Mouse (Mus musculus): ENCODE results near the gene Plpp3. TPM values are rescaled to one million over a fixed set of nuclear protein-coding genes. Genes with fewer than 3 reads are reported as not detected.

The Plpp3 gene
- polyA plus RNA-seq, 1 experiment from 2014 or later: 67.7 TPM

- Histone ChIP-seq H3K4me1 (replicated peaks; ENCODE audit: control insufficient read depth, insufficient read depth, low read length) (peaks cover 13% of the 10 kb centered on the region), H3K27ac (ENCODE audit: low read length) (no peak overlapping the region), H3K36me3 (ENCODE audit: control insufficient read depth, insufficient read depth) (no peaks in the 10 kb centered on the region), H3K4me3 (replicated peaks; ENCODE audit: low read length) (no peak overlapping the region), H3K4me2 (ENCODE audit: low read length) (no peak overlapping the region), H3K9ac (replicated peaks; ENCODE audit: low read depth, low read length) (no peak overlapping the region), H3K9me3 (ENCODE audit: control insufficient read depth, low read length) (no peaks in the 10 kb centered on the region), H3K27me3 (replicated peaks; ENCODE audit: control insufficient read depth, insufficient read depth, low read length) (no peaks in the 10 kb centered on the region)
- ATAC-seq: no peak
- WGBS: 80% methylated on average over 3 of the region's 3 CpGs
Observed at GRCm38 (mm10) chr4:105113468-105113867, 43.7 kb upstream of the Plpp3 start.

DNA sequence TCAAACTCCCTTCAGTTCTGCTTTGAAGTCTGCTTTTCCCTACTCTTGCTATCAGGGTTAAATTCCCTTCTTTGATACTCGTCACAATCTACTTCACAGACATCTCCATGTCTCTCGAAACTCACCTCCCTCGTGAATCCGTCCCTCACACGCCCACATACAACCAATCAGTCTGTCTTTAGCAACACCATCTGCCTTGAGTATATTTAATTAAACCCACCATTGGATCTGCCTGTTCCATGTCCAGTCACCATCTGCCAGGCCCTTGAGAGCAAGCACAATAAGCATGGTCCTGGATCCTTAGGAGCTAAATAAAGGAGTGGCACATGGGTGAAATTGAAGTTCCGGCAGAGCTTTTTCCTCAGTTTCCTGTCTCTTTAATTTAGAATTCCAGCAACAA is 36.1 kb upstream of the Plpp3 start:
- no peaks in the 10 kb centered on the region for H3K27me3 ChIP-seq (replicated peaks; ENCODE audit: control insufficient read depth, insufficient read depth, low read length)
- H3K9me3 ChIP-seq (ENCODE audit: control insufficient read depth, low read length): no peaks in the 10 kb centered on the region
- H3K9ac ChIP-seq (replicated peaks; ENCODE audit: low read depth, low read length): no peak overlapping the region
- no peak overlapping the region for H3K4me2 ChIP-seq (ENCODE audit: low read length)
- no peak for ATAC-seq
- no peaks in the 10 kb centered on the region; the same call in 1 of the 2 replicates for H3K4me1 ChIP-seq (replicated peaks; ENCODE audit: control insufficient read depth, insufficient read depth, low read length)
- H3K36me3 ChIP-seq (ENCODE audit: control insufficient read depth, insufficient read depth): no peaks in the 10 kb centered on the region
- WGBS: 63% methylated on average over 6 of the region's 6 CpGs
- no peak overlapping the region for H3K4me3 ChIP-seq (replicated peaks; ENCODE audit: low read length)
- H3K27ac ChIP-seq (ENCODE audit: low read length): no peak overlapping the region

DNA sequence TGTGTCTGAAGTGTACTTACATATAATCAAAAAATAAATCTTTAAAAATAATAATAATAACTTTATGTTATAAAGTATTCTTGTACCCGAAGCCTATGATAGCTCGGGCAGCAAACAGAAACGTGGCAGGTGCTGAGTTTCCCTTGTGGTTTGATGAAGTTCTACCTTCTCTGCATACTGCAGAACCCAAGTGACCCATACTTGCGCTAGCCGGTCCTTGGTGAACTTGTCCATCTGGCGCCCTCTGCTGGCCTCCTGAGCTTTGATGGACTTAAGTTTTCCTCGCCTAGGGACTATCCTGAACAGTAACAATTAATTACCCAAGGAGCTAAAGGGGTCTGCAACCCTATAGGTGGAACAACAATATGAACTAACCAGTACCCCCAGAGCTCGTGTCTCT is 34.7 kb upstream of the Plpp3 start:
- ATAC-seq: no peak
- no peak overlapping the region for H3K4me2 ChIP-seq (ENCODE audit: low read length)
- H3K4me1 ChIP-seq (replicated peaks; ENCODE audit: control insufficient read depth, insufficient read depth, low read length): no peaks in the 10 kb centered on the region
- H3K4me3 ChIP-seq (replicated peaks; ENCODE audit: low read length): no peak overlapping the region
- H3K27me3 ChIP-seq (replicated peaks; ENCODE audit: control insufficient read depth, insufficient read depth, low read length): no peaks in the 10 kb centered on the region
- no peaks in the 10 kb centered on the region for H3K9me3 ChIP-seq (ENCODE audit: control insufficient read depth, low read length)
- no peaks in the 10 kb centered on the region for H3K36me3 ChIP-seq (ENCODE audit: control insufficient read depth, insufficient read depth)
- H3K27ac ChIP-seq (ENCODE audit: low read length): no peak overlapping the region
- H3K9ac ChIP-seq (replicated peaks; ENCODE audit: low read depth, low read length): no peak overlapping the region
- WGBS: 43% methylated on average over 8 of the region's 8 CpGs

GRCm38 (mm10) chr4:105129212-105129611 is 27.9 kb upstream of the Plpp3 start:
- ATAC-seq: no peak
- no peaks in the 10 kb centered on the region for H3K36me3 ChIP-seq (ENCODE audit: control insufficient read depth, insufficient read depth)
- no peak overlapping the region for H3K4me3 ChIP-seq (replicated peaks; ENCODE audit: low read length)
- no peak overlapping the region for H3K27ac ChIP-seq (ENCODE audit: low read length)
- no peaks in the 10 kb centered on the region for H3K9me3 ChIP-seq (ENCODE audit: control insufficient read depth, low read length)
- H3K4me2 ChIP-seq (ENCODE audit: low read length): no peak overlapping the region
- no peaks in the 10 kb centered on the region for H3K4me1 ChIP-seq (replicated peaks; ENCODE audit: control insufficient read depth, insufficient read depth, low read length)
- 70% methylated on average over 7 of the region's 7 CpGs for WGBS
- H3K9ac ChIP-seq (replicated peaks; ENCODE audit: low read depth, low read length): no peak overlapping the region
- H3K27me3 ChIP-seq (replicated peaks; ENCODE audit: control insufficient read depth, insufficient read depth, low read length): no peaks in the 10 kb centered on the region

GRCm38 (mm10) chr4:105131756-105132314 is 25.3 kb upstream of the Plpp3 start:
- WGBS: 84% methylated on average over 9 of the region's 9 CpGs

DNA sequence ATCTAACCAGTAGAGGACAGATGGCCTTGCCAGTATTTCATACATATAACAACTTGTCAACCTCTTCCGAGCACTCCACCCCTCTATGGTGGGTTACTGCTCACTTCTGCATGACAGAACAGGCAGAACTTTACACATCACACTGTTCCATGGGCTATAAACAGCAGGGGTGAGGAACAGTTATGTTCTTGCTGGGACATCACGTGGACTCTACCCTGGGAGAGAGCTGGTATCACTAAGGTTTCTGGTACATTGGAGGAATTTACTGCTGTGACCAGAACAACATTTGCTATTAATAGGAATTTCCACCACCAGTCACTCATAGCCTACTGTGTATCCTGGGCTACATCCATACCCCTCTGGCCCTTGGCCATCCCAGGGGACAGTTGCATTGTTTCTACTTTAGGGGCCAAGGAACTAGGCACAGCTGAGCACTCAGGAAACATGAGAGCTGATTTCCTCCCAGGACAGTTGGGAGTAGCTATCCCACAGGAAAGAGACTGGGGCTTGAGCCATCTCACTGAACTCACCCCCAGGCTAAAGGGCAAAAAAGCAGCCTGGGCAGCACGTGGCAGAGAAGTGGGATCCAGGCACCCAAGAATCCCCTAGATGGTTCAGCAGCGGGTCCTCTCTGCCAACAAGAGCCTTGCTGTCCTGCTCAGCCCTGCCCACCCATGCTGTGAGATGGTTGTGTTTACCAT is 23.6 kb upstream of the Plpp3 start:
- Histone ChIP-seq H3K36me3 (ENCODE audit: control insufficient read depth, insufficient read depth) (no peaks in the 10 kb centered on the region), H3K4me1 (replicated peaks; ENCODE audit: control insufficient read depth, insufficient read depth, low read length) (no peaks in the 10 kb centered on the region), H3K27ac (ENCODE audit: low read length) (no peak overlapping the region), H3K27me3 (replicated peaks; ENCODE audit: control insufficient read depth, insufficient read depth, low read length) (no peaks in the 10 kb centered on the region), H3K4me2 (ENCODE audit: low read length) (no peak overlapping the region), H3K9ac (replicated peaks; ENCODE audit: low read depth, low read length) (no peak overlapping the region), H3K4me3 (replicated peaks; ENCODE audit: low read length) (no peak overlapping the region), H3K9me3 (ENCODE audit: control insufficient read depth, low read length) (no peaks in the 10 kb centered on the region)
- WGBS: 87% methylated on average over 4 of the region's 4 CpGs
- no peak for ATAC-seq

More at GRCm38 (mm10) chr4:105131756-105132314, 25.3 kb upstream of the Plpp3 start:
- Histone ChIP-seq H3K4me3 (replicated peaks; ENCODE audit: low read length) (no peak overlapping the region), H3K9me3 (ENCODE audit: control insufficient read depth, low read length) (no peaks in the 10 kb centered on the region), H3K27me3 (replicated peaks; ENCODE audit: control insufficient read depth, insufficient read depth, low read length) (no peaks in the 10 kb centered on the region), H3K4me2 (ENCODE audit: low read length) (no peak overlapping the region), H3K36me3 (ENCODE audit: control insufficient read depth, insufficient read depth) (no peaks in the 10 kb centered on the region), H3K9ac (replicated peaks; ENCODE audit: low read depth, low read length) (no peak overlapping the region), H3K4me1 (replicated peaks; ENCODE audit: control insufficient read depth, insufficient read depth, low read length) (no peaks in the 10 kb centered on the region), H3K27ac (ENCODE audit: low read length) (no peak overlapping the region)
- no peak for ATAC-seq

DNA sequence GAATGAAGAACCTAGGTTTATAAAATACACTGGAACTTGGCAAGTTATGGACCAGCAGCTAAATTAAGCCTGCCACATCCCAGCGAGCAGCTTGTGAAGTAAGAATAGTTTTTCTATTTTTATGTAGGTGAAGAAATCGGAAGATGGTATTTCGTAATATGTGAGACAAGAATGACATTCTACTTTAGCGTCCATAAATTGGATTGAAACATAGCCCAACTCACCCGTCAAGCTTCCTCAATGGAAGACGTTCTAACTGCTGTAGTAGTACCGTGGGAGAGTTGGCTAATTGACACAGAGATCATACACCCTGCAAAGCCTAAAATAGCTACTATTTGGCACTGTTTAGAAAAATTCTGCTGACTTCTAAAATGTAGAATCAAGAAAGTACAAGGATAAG is 7.7 kb upstream of the Plpp3 start:
- Histone ChIP-seq H3K27me3 (replicated peaks; ENCODE audit: control insufficient read depth, insufficient read depth, low read length) (no peaks in the 10 kb centered on the region), H3K4me1 (replicated peaks; ENCODE audit: control insufficient read depth, insufficient read depth, low read length) (no peaks in the 10 kb centered on the region), H3K9ac (replicated peaks; ENCODE audit: low read depth, low read length) (no peak overlapping the region), H3K4me3 (replicated peaks; ENCODE audit: low read length) (no peak overlapping the region), H3K36me3 (ENCODE audit: control insufficient read depth, insufficient read depth) (no peaks in the 10 kb centered on the region), H3K27ac (ENCODE audit: low read length) (no peak overlapping the region), H3K4me2 (ENCODE audit: low read length) (no peak overlapping the region), H3K9me3 (ENCODE audit: control insufficient read depth, low read length) (0 out of 2 replicates have a peak, but pooled peaks cover 3% of the 10 kb centered on the region)
- ATAC-seq: no peak
- WGBS: 80% methylated on average over 7 of the region's 7 CpGs

GRCm38 (mm10) chr4:105151911-105152690 is 5.0 kb upstream of the Plpp3 start:
- no peaks in the 10 kb centered on the region for H3K4me1 ChIP-seq (replicated peaks; ENCODE audit: control insufficient read depth, insufficient read depth, low read length)
- no peak overlapping the region for H3K9ac ChIP-seq (replicated peaks; ENCODE audit: low read depth, low read length)
- H3K9me3 ChIP-seq (ENCODE audit: control insufficient read depth, low read length): no peaks in the 10 kb centered on the region
- no peaks in the 10 kb centered on the region for H3K36me3 ChIP-seq (ENCODE audit: control insufficient read depth, insufficient read depth)
- no peaks in the 10 kb centered on the region for H3K27me3 ChIP-seq (replicated peaks; ENCODE audit: control insufficient read depth, insufficient read depth, low read length)
- no peak overlapping the region for H3K27ac ChIP-seq (ENCODE audit: low read length)
- WGBS: 32% methylated on average over 14 of the region's 14 CpGs
- peak; percentile 78 for ATAC-seq
- no peak overlapping the region for H3K4me3 ChIP-seq (replicated peaks; ENCODE audit: low read length)
- no peak overlapping the region for H3K4me2 ChIP-seq (ENCODE audit: low read length)

GRCm38 (mm10) chr4:105153227-105153626 is 3.9 kb upstream of the Plpp3 start:
- H3K27ac ChIP-seq (ENCODE audit: low read length): no peak overlapping the region
- no peak for ATAC-seq

More at GRCm38 (mm10) chr4:105153227-105153626, 3.9 kb upstream of the Plpp3 start:
- H3K9ac ChIP-seq (replicated peaks; ENCODE audit: low read depth, low read length): no peak overlapping the region
- no peaks in the 10 kb centered on the region for H3K27me3 ChIP-seq (replicated peaks; ENCODE audit: control insufficient read depth, insufficient read depth, low read length)
- 88% methylated on average over 3 of the region's 3 CpGs for WGBS
- H3K36me3 ChIP-seq (ENCODE audit: control insufficient read depth, insufficient read depth): no peaks in the 10 kb centered on the region
- H3K4me1 ChIP-seq (replicated peaks; ENCODE audit: control insufficient read depth, insufficient read depth, low read length): no peaks in the 10 kb centered on the region
- no peak overlapping the region for H3K4me3 ChIP-seq (replicated peaks; ENCODE audit: low read length)
- no peaks in the 10 kb centered on the region for H3K9me3 ChIP-seq (ENCODE audit: control insufficient read depth, low read length)
- no peak overlapping the region for H3K4me2 ChIP-seq (ENCODE audit: low read length)
